Mouse (Mus musculus) cerebellum, adult 2 months (tissue): Measurements from ENCODE around the gene Sfrp2. TPM values are rescaled to one million over a fixed set of nuclear protein-coding genes. Genes with fewer than 3 reads are reported as not detected.

Source experiments
- DNase-seq, 2 experiments: peaks; one replicate each; pipeline ENCODE4 v3.0.0; 2021
- H3K27ac ChIP-seq: fragments of 200-500 bp; 2 replicates; pipeline ENCODE4 v1.5.1; 2012; ENCODE audit warnings: low read length, control low read depth, inconsistent platforms; ENCODE audit not compliant: insufficient read depth
- H3K27me3 ChIP-seq: fragments of 200-500 bp; 2 replicates; pipeline ENCODE4 v1.6.1; 2012; ENCODE audit warnings: inconsistent platforms, mild to moderate bottlenecking, low read length, moderate library complexity; ENCODE audit not compliant: control insufficient read depth, insufficient read depth
- H3K4me1 ChIP-seq: fragments of 200-500 bp; 2 replicates; pipeline ENCODE4 v1.6.1; 2011; ENCODE audit warnings: low read length; ENCODE audit not compliant: control insufficient read depth, insufficient read depth
- H3K4me3 ChIP-seq: fragments of 200-500 bp; replicated peaks from 2 replicates; pipeline ENCODE3; 2011; ENCODE audit warnings: mild to moderate bottlenecking, low read depth, low read length, control low read depth; ENCODE audit not compliant: insufficient read depth
- CTCF ChIP-seq: fragments of 200-500 bp; IDR thresholded peaks from 2 replicates; pipeline ENCODE4 v1.5.1; 2011; ENCODE audit warnings: low read depth, mild to moderate bottlenecking, control low read depth, low read length, moderate library complexity, borderline replicate concordance; ENCODE audit not compliant: insufficient read depth
- POLR2A ChIP-seq: fragments of 200-500 bp; IDR thresholded peaks from 2 replicates; pipeline ENCODE4 v1.6.1; 2011; ENCODE audit warnings: low read length, control low read depth, borderline replicate concordance; ENCODE audit not compliant: insufficient read depth
- WGBS: fragments of 180-500 bp; shearing (Covaris S2); methylation state at CpG from one replicate; pipeline ENCODE4 v1.1.7; 2018; 5-methylcytosine and 5-hydroxymethylcytosine counted together
- polyA plus RNA-seq: library from polyadenylated mRNA; depleted of rRNA; stranded (reverse); fragments of >200 nt; gene quantifications from 2 replicates; pipeline ENCODE4 v1.2.3, GENCODE M21; 2012; rRNA removed

Gene Sfrp2
- 4.9 and 5.8 TPM in 2 replicates for polyA plus RNA-seq

- Histone ChIP-seq H3K27me3 (no peaks in the 10 kb centered on the region; the same call in 1 of the 2 replicates), H3K4me1 (peaks cover 3% of the 10 kb centered on the region; the same call in 1 of the 2 replicates), H3K27ac (no peak within 1 kb of the TSS), H3K4me3 (no peak within 1 kb of the TSS)
- TF ChIP-seq CTCF (no peak), POLR2A (no peak)
- DNase-seq, result peak in 1 of 2 experiments; percentile 6
- under 1% methylated on average over 81 of the region's 82 CpGs for WGBS
Measured at GRCm38 (mm10) chr3:83765871-83766725, at the start of gene Sfrp2. Gene Sfrp2, plus strand, starts transcription at chr3:83766321.

- 72% methylated on average over 7 of the region's 7 CpGs for WGBS
- H3K27ac ChIP-seq, result no peak overlapping the region
- no peak for DNase-seq
- H3K4me3 ChIP-seq, result no peak overlapping the region
- TF ChIP-seq CTCF, result no peak
- TF ChIP-seq POLR2A, result no peak
- H3K27me3 ChIP-seq, result no peaks in the 10 kb centered on the region
- no peaks in the 10 kb centered on the region for H3K4me1 ChIP-seq
Measured at GRCm38 (mm10) chr3:83717643-83718231, 48.4 kb upstream of the Sfrp2 start.

- H3K27me3 ChIP-seq, result no peaks in the 10 kb centered on the region
- no peak overlapping the region for H3K27ac ChIP-seq
- no peak overlapping the region for H3K4me3 ChIP-seq
- TF ChIP-seq CTCF (no peak), POLR2A (no peak)
- no peak for DNase-seq
- WGBS, result 82% methylated on average over 4 of the region's 4 CpGs
- no peaks in the 10 kb centered on the region for H3K4me1 ChIP-seq
Measured at GRCm38 (mm10) chr3:83718662-83719061, 47.5 kb upstream of the Sfrp2 start.

- H3K4me1 ChIP-seq, result no peaks in the 10 kb centered on the region
- no peak for TF ChIP-seq POLR2A
- TF ChIP-seq CTCF, result no peak
- no peak for DNase-seq
- no peak overlapping the region for H3K27ac ChIP-seq
- no peaks in the 10 kb centered on the region for H3K27me3 ChIP-seq
- H3K4me3 ChIP-seq, result no peak overlapping the region
- 51% methylated on average over 3 of the region's 3 CpGs for WGBS
Measured at GRCm38 (mm10) chr3:83728223-83728622, 37.9 kb upstream of the Sfrp2 start.

GRCm38 (mm10) chr3:83728675-83729390 is 37.3 kb upstream of the Sfrp2 start:
- TF ChIP-seq CTCF (no peak), POLR2A (no peak)
- WGBS, result 91% methylated on average over 9 of the region's 9 CpGs

GRCm38 (mm10) chr3:83733985-83734384 is 32.1 kb upstream of the Sfrp2 start:
- no peak for DNase-seq

More at GRCm38 (mm10) chr3:83728675-83729390, 37.3 kb upstream of the Sfrp2 start:
- H3K27ac ChIP-seq, result no peak overlapping the region
- no peaks in the 10 kb centered on the region for H3K4me1 ChIP-seq
- no peaks in the 10 kb centered on the region for H3K27me3 ChIP-seq
- no peak for DNase-seq
- H3K4me3 ChIP-seq, result no peak overlapping the region

GRCm38 (mm10) chr3:83736980-83737379 is 29.1 kb upstream of the Sfrp2 start:
- no peaks in the 10 kb centered on the region for H3K4me1 ChIP-seq
- 95% methylated on average over 4 of the region's 4 CpGs for WGBS
- no peaks in the 10 kb centered on the region for H3K27me3 ChIP-seq
- H3K4me3 ChIP-seq, result no peak overlapping the region
- H3K27ac ChIP-seq, result no peak overlapping the region
- DNase-seq, result no peak
- TF ChIP-seq POLR2A (no peak), CTCF (no peak)

More at GRCm38 (mm10) chr3:83733985-83734384, 32.1 kb upstream of the Sfrp2 start:
- Histone ChIP-seq H3K4me1 (no peaks in the 10 kb centered on the region), H3K27ac (no peak overlapping the region), H3K27me3 (no peaks in the 10 kb centered on the region), H3K4me3 (no peak overlapping the region)
- TF ChIP-seq CTCF, result no peak
- TF ChIP-seq POLR2A, result no peak
- 52% methylated on average over 8 of the region's 8 CpGs for WGBS
